Mouse (Mus musculus): ENCODE measurements at regions not wholly inside any gene's neighbourhood (a gene's known extent, or its start where the extent isn't known, plus 50 kb on each side); places are given as distances from the start of the nearest gene placed in this dataset.

DNA sequence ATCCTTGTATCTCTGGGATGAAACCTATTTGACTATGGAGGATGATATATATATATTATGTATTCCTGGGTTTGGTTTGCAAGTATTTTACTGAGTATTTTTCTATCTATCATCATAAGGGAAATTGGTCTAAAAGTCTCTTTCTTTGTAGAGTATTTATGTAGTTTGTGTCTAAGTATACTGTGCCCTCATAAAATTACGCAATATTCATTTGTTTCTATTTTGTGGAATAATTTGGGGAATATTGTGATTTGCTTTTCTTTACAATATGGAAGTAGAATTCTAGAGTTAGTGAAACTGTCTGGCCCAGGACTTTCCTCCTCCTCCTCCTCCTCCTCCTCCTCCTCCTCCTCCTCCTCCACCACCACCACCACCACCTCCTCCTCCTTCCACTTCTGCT lies 640.1 kb downstream of the Slc22a22 start:
- CTCF ChIA-PET = no interaction called here
- POLR2A ChIA-PET = no interaction called here

- ChIA-PET POLR2A (no interaction called here), CTCF (interaction anchor here in 1 of 4 experiments (0.6 kb wide), 1 partner anchor 146 kb away, joined by 3 read pairs; no protein-coding TSS in a partner anchor)
Measured at GRCm38 (mm10) chr15:56834621-56835020, 642.8 kb downstream of the Slc22a22 start.

DNA sequence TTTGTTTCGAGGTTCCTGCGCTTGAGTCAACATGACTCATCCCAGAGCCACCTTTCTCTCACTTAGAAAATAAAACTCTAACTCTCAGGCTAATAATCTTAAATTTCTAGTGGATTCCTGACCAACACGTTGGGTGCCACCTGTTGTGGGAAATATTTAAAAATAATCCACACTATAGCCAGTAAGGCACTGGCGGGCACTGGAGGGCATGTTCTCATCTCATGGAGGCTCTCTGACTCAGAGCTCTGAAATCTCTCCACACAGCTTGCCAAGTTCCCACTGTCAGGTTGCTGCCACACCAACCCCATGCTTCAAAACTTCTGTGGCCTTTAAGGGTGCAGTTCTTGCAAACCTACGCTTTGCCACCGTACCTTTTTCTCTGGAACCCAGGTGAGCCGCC lies 644.8 kb downstream of the Slc22a22 start:
- ChIA-PET CTCF (no interaction called here), POLR2A (interaction anchor here in 1 of 4 experiments (0.7 kb wide), 1 partner anchor 15 kb away, joined by 3 read pairs; no protein-coding TSS in a partner anchor)

DNA sequence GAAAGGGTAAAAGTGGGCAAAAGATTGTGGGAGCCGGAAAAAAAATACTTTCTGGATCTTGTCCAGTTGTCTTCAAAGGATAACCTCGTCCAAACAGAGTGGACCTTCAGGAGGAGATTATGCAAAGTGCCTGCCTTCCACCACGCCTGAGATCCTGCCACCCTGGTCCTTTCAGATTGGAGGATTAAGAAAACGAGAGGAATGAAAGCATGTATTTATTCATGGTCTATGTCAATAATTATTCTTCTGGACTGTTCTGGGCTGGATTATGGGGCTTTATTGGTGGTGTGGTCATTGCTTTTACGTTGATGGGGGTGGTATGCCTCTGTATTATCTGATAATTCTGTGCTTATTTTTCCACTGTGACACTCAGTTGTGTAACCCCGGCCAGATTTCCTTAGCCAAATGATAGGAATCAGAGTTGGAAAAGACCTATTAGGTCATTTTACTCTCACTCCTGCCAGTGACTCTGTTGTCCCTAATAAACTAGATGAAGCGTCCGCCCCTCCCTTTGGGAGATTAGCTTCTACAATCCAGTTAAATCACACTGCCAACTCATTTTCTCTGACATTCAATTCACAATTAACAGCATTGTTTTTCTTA lies 656.3 kb downstream of the Slc22a22 start:
- ChIA-PET POLR2A (no interaction called here), CTCF (no interaction called here)

- POLR2A ChIA-PET = no interaction called here
- CTCF ChIA-PET = no interaction called here
Measured at GRCm38 (mm10) chr15:56820256-56820976, 657.0 kb downstream of the Slc22a22 start.

DNA sequence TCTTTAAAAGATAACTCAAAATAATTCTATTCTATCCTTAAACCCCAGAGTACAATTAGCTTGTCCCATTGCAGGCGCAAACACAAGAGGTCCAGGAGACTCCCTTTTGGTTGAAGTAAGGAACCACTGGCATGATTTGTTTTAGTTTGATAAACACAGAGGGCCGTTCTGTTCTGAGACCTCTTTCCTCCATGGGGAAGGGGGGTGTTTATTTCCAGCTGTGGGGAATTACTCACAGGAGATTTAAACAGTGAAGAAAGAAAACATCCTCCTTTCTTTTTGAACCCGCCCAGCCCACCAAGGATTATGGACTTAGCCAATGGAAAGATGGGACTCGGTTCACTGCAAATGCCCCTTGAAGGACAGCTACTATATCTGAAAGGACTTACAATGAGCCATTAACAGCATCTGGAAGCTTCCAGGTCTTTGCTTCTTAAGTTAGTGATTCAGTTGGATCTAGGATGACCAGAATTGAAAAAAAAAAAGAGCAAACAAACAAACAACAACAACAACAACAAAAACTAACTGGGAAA lies 659.2 kb downstream of the Slc22a22 start:
- CTCF ChIA-PET = no interaction called here
- POLR2A ChIA-PET = no interaction called here

DNA sequence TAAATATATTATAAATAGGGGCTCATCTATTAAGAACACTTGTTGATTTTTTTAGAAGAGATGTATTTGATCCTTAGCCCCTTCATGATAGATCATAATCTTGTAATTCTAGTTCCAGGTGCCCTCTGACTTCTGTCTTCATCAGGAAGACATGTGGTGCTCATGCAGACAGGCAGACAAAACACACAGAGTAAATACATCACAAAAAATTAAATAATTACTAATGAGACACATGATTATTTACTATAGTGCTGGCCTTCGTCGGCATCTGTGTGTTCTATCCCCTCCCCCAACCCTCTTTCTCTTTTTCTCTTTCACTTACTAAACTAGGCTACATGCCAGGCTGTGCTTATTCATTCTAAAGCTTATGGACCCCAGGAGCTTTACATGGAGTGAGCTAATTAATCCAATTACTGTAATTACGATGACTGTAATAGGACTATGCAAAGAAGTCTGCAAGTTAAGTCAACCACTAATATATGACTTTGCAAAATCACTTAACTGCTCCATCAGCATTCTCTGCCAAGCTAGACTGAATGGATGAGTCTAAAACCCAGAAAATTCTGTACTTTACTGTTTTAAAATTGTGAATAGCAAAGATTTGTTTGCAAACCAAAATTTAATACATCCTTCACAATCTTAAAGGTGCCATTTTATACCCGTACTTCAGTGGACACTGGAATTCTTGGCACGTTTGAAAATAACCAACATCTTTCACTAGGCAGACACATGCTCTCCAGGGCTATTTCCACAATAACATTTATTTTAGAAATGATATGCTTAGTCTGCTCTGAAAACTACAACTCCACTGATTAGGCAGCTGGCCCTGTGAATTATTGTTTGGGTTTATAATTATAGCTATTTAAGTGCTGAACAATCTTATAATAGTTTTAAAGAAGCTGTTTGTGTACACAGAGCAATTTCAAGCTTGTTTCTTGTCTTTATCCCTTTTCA lies 659.9 kb downstream of the Slc22a22 start:
- CTCF ChIA-PET = no interaction called here

GRCm38 (mm10) chr15:56813876-56814275 lies 663.5 kb downstream of the Slc22a22 start:
- CTCF ChIA-PET = no interaction called here
- POLR2A ChIA-PET = no interaction called here

More for the DNA sequence above, 659.9 kb downstream of the Slc22a22 start:
- POLR2A ChIA-PET = no interaction called here

- POLR2A ChIA-PET = no interaction called here
- CTCF ChIA-PET = no interaction called here
Measured at GRCm38 (mm10) chr15:56810151-56810550, 667.3 kb downstream of the Slc22a22 start.

GRCm38 (mm10) chr15:56807611-56808010 lies 669.8 kb downstream of the Slc22a22 start:
- ChIA-PET CTCF (no interaction called here), POLR2A (interaction anchor here in 1 of 4 experiments (0.6 kb wide), 1 partner anchor 48 kb away, joined by 3 read pairs; no protein-coding TSS in a partner anchor)

GRCm38 (mm10) chr15:56801933-56802332 lies 675.5 kb downstream of the Slc22a22 start:
- POLR2A ChIA-PET = no interaction called here
- CTCF ChIA-PET = no interaction called here

DNA sequence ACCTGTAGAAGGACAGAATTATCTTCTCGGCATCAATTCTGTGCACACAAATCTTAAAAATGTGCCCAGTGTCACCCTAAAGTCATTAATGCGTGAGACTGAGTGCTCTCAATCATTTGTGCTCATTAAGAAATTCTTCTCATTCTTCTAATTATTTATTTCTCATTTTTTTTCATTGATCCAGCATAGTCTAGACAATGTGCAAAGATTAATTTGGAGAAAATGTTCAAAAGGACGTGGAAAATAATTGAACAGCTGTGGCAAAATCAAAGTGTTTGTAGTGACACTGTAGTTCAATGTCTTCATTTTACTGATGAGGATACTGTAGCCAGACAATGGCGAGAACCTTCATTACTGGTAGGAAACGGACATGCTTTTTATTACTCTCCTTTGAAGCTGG lies 702.0 kb downstream of the Slc22a22 start:
- ChIA-PET POLR2A (no interaction called here), CTCF (no interaction called here)

DNA sequence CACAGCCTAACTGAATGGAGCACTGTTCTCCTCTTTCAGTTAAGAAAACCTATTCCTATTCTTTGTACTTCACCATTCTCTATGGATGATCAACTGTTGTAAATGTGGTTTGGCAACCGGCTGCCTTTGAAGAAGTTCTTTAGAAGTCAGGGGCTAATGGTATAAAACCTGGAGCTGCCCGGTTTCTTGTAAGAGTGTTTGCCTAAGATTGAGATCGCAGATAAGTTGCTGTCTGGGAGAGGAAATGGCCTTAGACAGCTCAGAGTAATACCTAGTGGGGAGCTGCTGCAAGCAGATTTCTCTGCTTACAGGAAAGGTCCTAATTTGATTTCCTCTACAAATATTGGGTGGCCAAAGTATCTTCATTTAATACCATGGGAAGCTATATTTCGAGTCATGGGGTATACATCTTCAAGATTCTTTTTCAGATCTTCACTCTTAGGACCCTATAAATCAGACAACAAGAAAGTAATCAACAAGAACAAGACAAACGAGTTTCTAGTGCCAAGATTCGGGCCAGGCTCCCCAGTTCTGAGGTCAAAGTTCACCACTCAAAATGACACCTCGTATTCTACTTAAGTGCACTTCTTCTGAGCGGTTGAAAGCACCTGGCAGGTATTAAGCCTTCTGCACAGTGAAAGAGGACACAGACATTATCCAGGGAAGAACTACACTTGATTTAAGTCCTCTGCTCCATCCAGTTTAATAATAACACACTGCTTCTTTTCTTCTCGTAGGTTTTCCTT lies 702.6 kb downstream of the Slc22a22 start:
- ChIA-PET CTCF (no interaction called here), POLR2A (interaction anchor here in 1 of 4 experiments (0.6 kb wide), 1 partner anchor 36 kb away, joined by 3 read pairs; no protein-coding TSS in a partner anchor)

- ChIA-PET POLR2A (no interaction called here), CTCF (no interaction called here)
Measured at GRCm38 (mm10) chr15:56766356-56766755, 711.1 kb downstream of the Slc22a22 start.

GRCm38 (mm10) chr15:56764957-56765482 lies 712.4 kb downstream of the Slc22a22 start:
- POLR2A ChIA-PET = interaction anchor here in 1 of 4 experiments (0.5 to 1.4 kb wide), 5 partner anchors 11 to 1068 kb away, joined by 3 to 7 read pairs (median 4); no protein-coding TSS in a partner anchor

DNA sequence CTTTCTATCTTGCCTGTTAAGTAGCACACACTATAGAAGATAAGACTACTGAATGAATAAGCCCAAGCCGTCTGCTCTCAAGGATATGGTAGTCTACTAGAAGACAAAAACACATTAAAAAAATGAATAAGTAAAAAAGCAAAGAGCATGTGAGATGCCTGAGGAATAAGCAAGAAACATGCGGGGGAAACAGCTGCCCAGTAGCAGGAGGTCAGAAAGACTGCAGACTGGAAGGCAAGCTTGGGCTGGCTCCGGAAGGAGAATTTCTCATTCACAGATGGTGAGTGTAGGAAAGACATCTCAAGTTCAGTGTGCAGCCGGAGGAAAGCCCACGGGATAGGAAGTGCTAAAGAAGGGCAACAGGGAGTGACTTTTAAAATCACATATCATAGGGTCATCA lies 713.4 kb downstream of the Slc22a22 start:
- ChIA-PET CTCF (no interaction called here), POLR2A (interaction anchor here in 1 of 4 experiments (1.4 kb wide), 1 partner anchor 12 kb away, joined by 3 read pairs; no protein-coding TSS in a partner anchor)

More at GRCm38 (mm10) chr15:56764957-56765482, 712.4 kb downstream of the Slc22a22 start:
- CTCF ChIA-PET = interaction anchor here in 2 of 4 experiments (0.6 to 0.7 kb wide), 2 partner anchors 22 to 23 kb away, joined by 3 to 4 read pairs; no protein-coding TSS in a partner anchor

- CTCF ChIA-PET = interaction anchor here in 1 of 4 experiments (0.6 kb wide), 1 partner anchor 109 kb away, joined by 3 read pairs; no protein-coding TSS in a partner anchor
- POLR2A ChIA-PET = no interaction called here
Measured at GRCm38 (mm10) chr15:56746698-56747097, 730.7 kb downstream of the Slc22a22 start.

DNA sequence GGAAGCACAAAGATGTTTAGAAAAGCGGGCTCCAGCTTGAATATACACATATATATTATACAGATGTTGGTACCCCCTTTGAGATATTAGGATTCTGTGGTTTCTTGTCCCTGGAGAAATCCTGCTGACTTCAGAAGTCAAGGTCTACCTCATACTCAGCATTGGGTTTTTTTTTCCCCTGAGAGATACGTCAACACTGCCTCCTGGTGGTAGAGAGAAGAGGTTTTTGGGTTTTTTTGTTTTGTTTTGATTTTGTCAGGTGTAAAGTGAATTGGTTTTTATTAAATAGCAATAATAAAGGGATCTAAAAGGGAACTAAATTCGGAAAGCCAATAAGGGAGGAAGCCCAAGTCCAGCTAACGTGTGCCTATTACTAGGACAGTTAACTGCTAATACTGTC lies 732.5 kb downstream of the Slc22a22 start:
- CTCF ChIA-PET = no interaction called here
- POLR2A ChIA-PET = interaction anchor here in 1 of 4 experiments (1.1 to 1.5 kb wide), 2 partner anchors 9 to 113 kb away, joined by 3 to 5 read pairs; no protein-coding TSS in a partner anchor
